Mouse (Mus musculus): ENCODE measurements at regions not wholly inside any gene's neighbourhood (a gene's known extent, or its start where the extent isn't known, plus 50 kb on each side); places are given as distances from the start of the nearest gene placed in this dataset.

DNA sequence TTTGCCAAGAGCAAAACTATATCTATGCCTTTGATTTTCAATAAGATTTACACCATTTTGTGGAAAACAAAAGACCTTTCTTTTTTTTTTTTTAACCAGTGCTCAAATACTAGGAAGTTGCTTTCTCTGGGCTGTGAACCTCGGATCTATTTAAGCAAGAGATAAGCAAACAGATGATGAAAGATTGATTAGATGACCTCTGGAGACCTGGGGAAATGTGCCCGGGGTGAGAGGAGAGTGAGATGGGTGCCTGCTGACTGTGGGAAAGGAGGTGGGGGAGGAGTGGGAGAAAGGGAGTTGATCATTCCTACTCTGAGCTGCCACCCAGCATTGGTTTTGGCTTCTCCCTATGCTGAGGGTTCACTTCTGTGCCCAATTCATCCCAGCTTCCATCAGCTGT, 595.3 kb downstream of the Epha4 start:
- no peaks in the 10 kb centered on the region for H3K79me2 ChIP-seq (replicated peaks; ENCODE audit: control insufficient read depth, extremely low read depth, insufficient read depth, poor library complexity, severe bottlenecking)
- no peaks in the 10 kb centered on the region for H3K27me3 ChIP-seq (replicated peaks)
- H3K9me3 ChIP-seq (replicated peaks; ENCODE audit: low read length): no peaks in the 10 kb centered on the region
- DNase-seq (ENCODE audit: extremely low read depth): no peak
- no peak overlapping the region for H3K27ac ChIP-seq (ENCODE audit: insufficient read depth, low read depth)
- in situ Hi-C loops (cut with MboI; ENCODE audit: low pct_ligation_motif_present, low pct_unique_long_range_greater_than_20kb, low sequenced_read_pairs) (no loop called here), dilution Hi-C loops (cut with MboI; ENCODE audit: extremely low pct_ligation_motif_present, extremely low pct_unique_long_range_greater_than_20kb, low sequenced_read_pairs) (no loop called here)
- TF ChIP-seq POLR2A (IDR thresholded peaks at IDR 0.05; ENCODE audit: low read depth, low read length): no peak
- no peak for TF ChIP-seq HCFC1 (IDR thresholded peaks at IDR 0.05; ENCODE audit: low read depth, low read length)
- no peaks in the 10 kb centered on the region for H3K36me3 ChIP-seq (replicated peaks in 1 of 2; ENCODE audit: control insufficient read depth in 1 of 2, insufficient read depth in 1 of 2, low read length in 1 of 2)
- no peak overlapping the region for H3K4me2 ChIP-seq (ENCODE audit: insufficient read depth, low read depth, poor library complexity, severe bottlenecking)
- H3K9ac ChIP-seq (ENCODE audit: insufficient read depth, low read depth): no peak overlapping the region
- peaks cover 0 to 29% of the 10 kb centered on the region in 2 experiments; a peak in 1 of 4 replicates for H3K4me1 ChIP-seq (ENCODE audit: control insufficient read depth in 1 of 2, insufficient read depth in 2 of 2)
- H3K4me3 ChIP-seq (replicated peaks in 1 of 3; ENCODE audit: low read depth in 2 of 3, low read length in 2 of 3, poor library complexity in 1 of 3): no peak overlapping the region

DNA sequence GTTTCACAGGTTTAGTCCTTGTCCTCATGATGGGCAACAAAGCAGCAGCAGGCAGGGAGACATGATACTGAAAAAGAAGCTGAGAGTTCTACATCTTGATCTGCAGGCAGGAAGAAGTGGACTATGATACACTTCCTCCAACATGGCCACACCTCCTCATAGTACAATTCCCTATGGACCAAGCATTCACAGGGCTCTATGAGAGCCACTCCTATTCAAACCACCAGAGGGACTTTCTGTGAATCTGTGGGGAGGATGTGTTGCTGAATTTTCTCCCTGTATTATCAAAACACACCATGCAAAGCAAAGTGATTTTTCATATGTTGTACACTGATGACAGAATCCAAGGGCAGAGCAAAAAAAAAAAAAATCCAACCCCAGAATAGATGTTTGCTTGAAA, 594.3 kb downstream of the Epha4 start:
- TF ChIP-seq CTCF (conservative IDR thresholded peaks at IDR 0.05 in 1 of 2, IDR thresholded peaks at IDR 0.05 in 1 of 2; ENCODE audit: low read depth in 2 of 2, low read length in 2 of 2) (peak in 1 of 2 experiments; percentile 18; a peak in 2 of 4 replicates), GABPA (IDR thresholded peaks at IDR 0.05; ENCODE audit: insufficient replicate concordance, low read depth, low read length) (no peak), RAD21 (IDR thresholded peaks at IDR 0.05; ENCODE audit: low read depth, low read length) (peak; percentile 0; the same call in 1 of the 2 replicates)
- no peak overlapping the region for H3K9ac ChIP-seq (ENCODE audit: insufficient read depth, low read depth)
- peak; percentile 72 for DNase-seq (ENCODE audit: extremely low read depth)

DNA sequence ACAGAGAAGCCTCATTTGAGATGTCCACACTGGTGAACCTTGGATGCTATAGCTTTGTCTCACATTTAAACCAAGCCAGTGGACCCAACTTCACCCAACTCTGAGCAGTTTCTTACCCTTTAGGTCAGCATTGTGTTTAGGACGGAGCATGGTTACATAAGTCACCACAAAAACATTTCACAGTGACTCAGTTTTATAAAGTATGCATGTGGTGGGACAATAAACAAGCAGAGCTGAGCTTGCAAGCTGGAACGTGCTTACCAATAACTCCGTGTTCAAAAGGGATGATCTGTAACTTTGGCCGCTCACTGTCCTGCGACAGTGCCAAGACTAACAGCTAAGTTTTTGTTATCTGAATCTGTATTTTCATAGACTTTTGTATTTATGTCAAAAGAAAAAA, 587.8 kb downstream of the Epha4 start:
- dilution Hi-C loops (cut with MboI; ENCODE audit: extremely low pct_ligation_motif_present, extremely low pct_unique_long_range_greater_than_20kb, low sequenced_read_pairs): no loop called here
- no peaks in the 10 kb centered on the region for H3K9me3 ChIP-seq (replicated peaks; ENCODE audit: low read length)
- no peak for DNase-seq (ENCODE audit: extremely low read depth)
- H3K27me3 ChIP-seq (replicated peaks): no peaks in the 10 kb centered on the region
- no peak overlapping the region for H3K9ac ChIP-seq (ENCODE audit: insufficient read depth, low read depth)
- in situ Hi-C loops (cut with MboI; ENCODE audit: low pct_ligation_motif_present, low pct_unique_long_range_greater_than_20kb, low sequenced_read_pairs): no loop called here
- peaks cover 0 to 13% of the 10 kb centered on the region in 2 experiments; a peak in 1 of 4 replicates for H3K4me1 ChIP-seq (ENCODE audit: control insufficient read depth in 1 of 2, insufficient read depth in 2 of 2)
- no peaks in the 10 kb centered on the region for H3K79me2 ChIP-seq (replicated peaks; ENCODE audit: control insufficient read depth, extremely low read depth, insufficient read depth, poor library complexity, severe bottlenecking)
- H3K27ac ChIP-seq (ENCODE audit: insufficient read depth, low read depth): no peak overlapping the region
- H3K4me3 ChIP-seq (replicated peaks in 1 of 3; ENCODE audit: low read depth in 2 of 3, low read length in 2 of 3, poor library complexity in 1 of 3): no peak overlapping the region
- no peak overlapping the region for H3K4me2 ChIP-seq (ENCODE audit: insufficient read depth, low read depth, poor library complexity, severe bottlenecking)
- no peaks in the 10 kb centered on the region for H3K36me3 ChIP-seq (replicated peaks in 1 of 2; ENCODE audit: control insufficient read depth in 1 of 2, insufficient read depth in 1 of 2, low read length in 1 of 2)
- TF ChIP-seq POLR2A (IDR thresholded peaks at IDR 0.05; ENCODE audit: low read depth, low read length) (no peak), BHLHE40 (IDR thresholded peaks at IDR 0.05; ENCODE audit: low read depth, low read length) (no peak), PAX5 (IDR thresholded peaks at IDR 0.05; ENCODE audit: low read length) (no peak), ETS1 (conservative IDR thresholded peaks at IDR 0.05; ENCODE audit: low read depth, low read length) (no peak), KAT2A (IDR thresholded peaks at IDR 0.05; ENCODE audit: insufficient replicate concordance, low read length) (no peak), E2F4 (IDR thresholded peaks at IDR 0.05; ENCODE audit: insufficient replicate concordance, low read depth, low read length) (no peak), ZNF384 (IDR thresholded peaks at IDR 0.05; ENCODE audit: low read depth, low read length) (no peak), RAD21 (IDR thresholded peaks at IDR 0.05; ENCODE audit: low read depth, low read length) (no peak)

More for the DNA sequence above, 594.3 kb downstream of the Epha4 start:
- H3K36me3 ChIP-seq (replicated peaks in 1 of 2; ENCODE audit: control insufficient read depth in 1 of 2, insufficient read depth in 1 of 2, low read length in 1 of 2): no peaks in the 10 kb centered on the region
- H3K4me1 ChIP-seq (ENCODE audit: control insufficient read depth in 1 of 2, insufficient read depth in 2 of 2): peaks cover 0 to 32% of the 10 kb centered on the region in 2 experiments; a peak in 1 of 4 replicates
- H3K4me2 ChIP-seq (ENCODE audit: insufficient read depth, low read depth, poor library complexity, severe bottlenecking): no peak overlapping the region
- in situ Hi-C loops (cut with MboI; ENCODE audit: low pct_ligation_motif_present, low pct_unique_long_range_greater_than_20kb, low sequenced_read_pairs): no loop called here
- dilution Hi-C loops (cut with MboI; ENCODE audit: extremely low pct_ligation_motif_present, extremely low pct_unique_long_range_greater_than_20kb, low sequenced_read_pairs): no loop called here
- H3K27me3 ChIP-seq (replicated peaks): no peaks in the 10 kb centered on the region
- H3K4me3 ChIP-seq (replicated peaks in 1 of 3; ENCODE audit: low read depth in 2 of 3, low read length in 2 of 3, poor library complexity in 1 of 3): peak overlapping the region in 1 of 3 experiments; percentile 36
- H3K27ac ChIP-seq (ENCODE audit: insufficient read depth, low read depth): no peak overlapping the region
- no peaks in the 10 kb centered on the region for H3K79me2 ChIP-seq (replicated peaks; ENCODE audit: control insufficient read depth, extremely low read depth, insufficient read depth, poor library complexity, severe bottlenecking)
- H3K9me3 ChIP-seq (replicated peaks; ENCODE audit: low read length): no peaks in the 10 kb centered on the region

Data from CH12.LX (cell line).